Mouse (Mus musculus) heart, embryonic 10.5 days (tissue): ENCODE measurements at regions not wholly inside any gene's neighbourhood (a gene's known extent, or its start where the extent isn't known, plus 50 kb on each side); places are given as distances from the start of the nearest gene placed in this dataset.
A peak's percentile ranks its signal among the peaks of the same experiment; 100 is the strongest.

Experiments
- DNase-seq: peaks from one replicate; pipeline ENCODE4 v3.0.0-alpha.2; 2017; ENCODE audit warnings: low spot score
- H3K27ac ChIP-seq: fragments of 300-500 bp; sonication (generic); 2 replicates; pipeline ENCODE4 v1.5.1; 2016; ENCODE audit warnings: mild to moderate bottlenecking
- H3K27me3 ChIP-seq: fragments of 300-500 bp; sonication (generic); 2 replicates; pipeline ENCODE4 v1.6.1; 2016; ENCODE audit warnings: mild to moderate bottlenecking; ENCODE audit not compliant: poor library complexity, insufficient read depth, severe bottlenecking
- H3K36me3 ChIP-seq: fragments of 300-500 bp; sonication (generic); 2 replicates; pipeline ENCODE4 v1.6.1; 2016; ENCODE audit warnings: mild to moderate bottlenecking, moderate library complexity
- H3K4me1 ChIP-seq: fragments of 300-500 bp; sonication (generic); 2 replicates; pipeline ENCODE4 v1.6.1; 2016; ENCODE audit warnings: mild to moderate bottlenecking
- H3K4me3 ChIP-seq: fragments of 300-500 bp; sonication (generic); 2 replicates; pipeline ENCODE4 v1.5.1; 2016; ENCODE audit warnings: mild to moderate bottlenecking, moderate library complexity
- H3K9me3 ChIP-seq: fragments of 300-500 bp; sonication (generic); 2 replicates; pipeline ENCODE4 v1.6.1; 2016; ENCODE audit warnings: mild to moderate bottlenecking, moderate library complexity
- WGBS: fragments of 180-500 bp; shearing (Covaris S2); methylation state at CpG from one replicate; pipeline ENCODE4 v1.1.7; 2016; 5-methylcytosine and 5-hydroxymethylcytosine counted together

DNA sequence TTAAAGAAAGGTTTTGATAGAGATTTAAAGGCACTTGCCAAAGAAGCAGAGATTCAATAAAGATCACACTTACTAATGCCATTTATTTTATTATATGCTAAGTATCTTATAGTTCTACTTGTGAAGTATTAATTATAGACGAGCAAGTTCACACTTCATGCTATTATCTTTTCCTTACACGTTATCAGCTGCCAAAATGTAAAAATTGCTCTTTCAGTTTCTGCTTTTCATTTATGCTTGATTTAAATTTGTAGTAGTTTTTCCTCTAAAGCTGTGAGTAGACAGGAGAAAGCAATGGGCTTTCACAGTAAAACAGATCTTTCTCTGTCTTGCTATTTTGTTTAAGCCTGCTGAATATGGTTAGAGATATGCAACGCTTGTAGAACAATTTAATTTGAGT is 125.9 kb upstream of the Cdkn2b start:
- Histone ChIP-seq H3K27ac (no peak overlapping the region), H3K9me3 (no peaks in the 10 kb centered on the region), H3K4me3 (no peak overlapping the region), H3K4me1 (no peaks in the 10 kb centered on the region), H3K36me3 (no peaks in the 10 kb centered on the region), H3K27me3 (no peaks in the 10 kb centered on the region)
- no peak for DNase-seq
- 82% methylated on average over 3 of the region's 3 CpGs for WGBS

DNA sequence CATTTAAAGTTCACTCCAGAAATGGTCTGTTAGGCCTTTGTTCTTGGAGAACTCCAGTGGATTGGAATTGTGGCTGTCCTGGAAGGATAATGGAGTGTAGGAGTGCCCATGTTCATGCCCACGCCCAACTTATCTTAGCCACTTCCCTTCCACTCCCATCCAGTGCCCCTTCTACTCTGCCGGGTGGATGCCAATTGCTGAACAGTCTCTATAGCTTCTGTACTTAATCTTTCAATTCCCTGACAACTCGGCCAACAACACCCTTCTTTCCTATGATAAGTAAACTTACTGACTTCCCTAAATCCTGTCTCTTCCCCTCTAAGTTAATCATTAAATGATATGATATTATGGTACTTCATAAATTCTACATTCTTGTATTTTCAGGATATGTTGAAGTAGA is 123.3 kb upstream of the Cdkn2b start:
- DNase-seq, result no peak
- no peaks in the 10 kb centered on the region for H3K36me3 ChIP-seq
- H3K27me3 ChIP-seq, result no peaks in the 10 kb centered on the region
- no peak overlapping the region for H3K4me3 ChIP-seq
- no peak overlapping the region for H3K27ac ChIP-seq
- H3K9me3 ChIP-seq, result no peaks in the 10 kb centered on the region
- no peaks in the 10 kb centered on the region for H3K4me1 ChIP-seq
- WGBS, result 71% methylated on average over 3 of the region's 3 CpGs

DNA sequence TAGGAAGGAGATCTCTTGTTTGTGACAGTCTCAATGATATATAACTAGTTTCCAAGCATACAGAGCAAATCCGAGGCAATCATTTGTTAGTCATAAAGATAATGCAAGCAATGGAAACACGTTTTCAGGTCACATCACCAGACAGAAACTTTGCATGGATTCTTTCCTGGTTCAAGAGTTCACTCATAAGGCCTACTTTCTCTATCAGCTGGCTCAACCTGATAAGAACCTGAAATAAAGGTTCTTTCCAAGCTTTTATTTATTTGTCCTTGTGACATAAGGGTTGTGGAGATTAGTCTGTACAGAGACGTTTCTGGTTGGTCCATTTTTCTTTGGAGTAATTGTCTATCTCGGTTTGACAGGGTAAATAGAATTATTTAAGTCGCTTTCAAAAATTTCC is 122.7 kb upstream of the Cdkn2b start:
- no peak overlapping the region for H3K27ac ChIP-seq
- no peaks in the 10 kb centered on the region for H3K27me3 ChIP-seq
- H3K4me3 ChIP-seq, result no peak overlapping the region
- no peaks in the 10 kb centered on the region for H3K9me3 ChIP-seq
- H3K4me1 ChIP-seq, result 0 out of 2 replicates have a peak, but pooled peaks cover under 1% of the 10 kb centered on the region
- no peaks in the 10 kb centered on the region for H3K36me3 ChIP-seq
- no peak for DNase-seq
- WGBS, result 57% methylated on average over 5 of the region's 5 CpGs

DNA sequence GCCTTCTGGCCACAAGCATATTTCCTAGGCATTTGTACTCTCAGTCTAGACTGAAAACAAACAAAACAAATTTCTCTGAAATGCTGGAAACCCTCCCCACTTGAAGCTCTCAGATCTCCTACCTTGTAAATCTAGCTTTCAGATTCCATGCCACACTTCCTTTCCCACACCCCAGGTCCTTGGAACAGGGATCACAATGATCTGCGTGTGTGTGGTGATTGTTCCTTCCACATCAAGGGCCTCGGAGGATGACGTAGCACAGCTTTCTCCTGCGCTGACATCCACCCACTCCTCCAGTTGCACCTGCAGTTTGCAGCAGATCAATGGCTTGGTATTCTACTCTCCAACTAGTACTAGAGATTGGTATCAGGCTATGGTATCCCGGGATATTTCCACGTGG is 120.7 kb upstream of the Cdkn2b start:
- Histone ChIP-seq H3K27ac (no peak overlapping the region), H3K36me3 (no peaks in the 10 kb centered on the region), H3K27me3 (no peaks in the 10 kb centered on the region), H3K4me3 (no peak overlapping the region), H3K4me1 (peaks cover 10% of the 10 kb centered on the region; the same call in 1 of the 2 replicates), H3K9me3 (no peaks in the 10 kb centered on the region)
- DNase-seq, result no peak
- 69% methylated on average over 6 of the region's 6 CpGs for WGBS

DNA sequence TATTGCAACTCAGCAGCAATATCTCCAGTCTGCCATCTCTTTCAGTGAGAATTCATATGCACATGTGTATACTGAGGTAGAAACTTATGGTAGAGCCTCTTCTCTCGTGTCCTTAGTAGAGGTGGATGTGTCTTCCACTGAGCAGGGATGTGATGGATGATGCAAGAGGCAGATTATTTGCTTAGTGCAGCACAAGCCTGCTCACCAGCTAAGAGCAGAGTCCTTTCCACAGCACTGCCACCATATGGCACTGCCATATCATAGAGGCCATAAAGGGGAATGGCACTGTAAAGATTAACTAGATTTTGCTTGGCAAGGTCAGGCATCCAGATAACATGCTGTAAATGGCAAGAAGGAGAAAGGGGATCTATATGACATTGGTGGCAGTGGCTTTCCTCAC is 117.6 kb upstream of the Cdkn2b start:
- Histone ChIP-seq H3K4me1 (peaks cover 10% of the 10 kb centered on the region; the same call in 1 of the 2 replicates), H3K27ac (peak overlapping the region; percentile 52; the same call in 1 of the 2 replicates)
- 72% methylated on average over 1 of the region's 1 CpGs for WGBS

DNA sequence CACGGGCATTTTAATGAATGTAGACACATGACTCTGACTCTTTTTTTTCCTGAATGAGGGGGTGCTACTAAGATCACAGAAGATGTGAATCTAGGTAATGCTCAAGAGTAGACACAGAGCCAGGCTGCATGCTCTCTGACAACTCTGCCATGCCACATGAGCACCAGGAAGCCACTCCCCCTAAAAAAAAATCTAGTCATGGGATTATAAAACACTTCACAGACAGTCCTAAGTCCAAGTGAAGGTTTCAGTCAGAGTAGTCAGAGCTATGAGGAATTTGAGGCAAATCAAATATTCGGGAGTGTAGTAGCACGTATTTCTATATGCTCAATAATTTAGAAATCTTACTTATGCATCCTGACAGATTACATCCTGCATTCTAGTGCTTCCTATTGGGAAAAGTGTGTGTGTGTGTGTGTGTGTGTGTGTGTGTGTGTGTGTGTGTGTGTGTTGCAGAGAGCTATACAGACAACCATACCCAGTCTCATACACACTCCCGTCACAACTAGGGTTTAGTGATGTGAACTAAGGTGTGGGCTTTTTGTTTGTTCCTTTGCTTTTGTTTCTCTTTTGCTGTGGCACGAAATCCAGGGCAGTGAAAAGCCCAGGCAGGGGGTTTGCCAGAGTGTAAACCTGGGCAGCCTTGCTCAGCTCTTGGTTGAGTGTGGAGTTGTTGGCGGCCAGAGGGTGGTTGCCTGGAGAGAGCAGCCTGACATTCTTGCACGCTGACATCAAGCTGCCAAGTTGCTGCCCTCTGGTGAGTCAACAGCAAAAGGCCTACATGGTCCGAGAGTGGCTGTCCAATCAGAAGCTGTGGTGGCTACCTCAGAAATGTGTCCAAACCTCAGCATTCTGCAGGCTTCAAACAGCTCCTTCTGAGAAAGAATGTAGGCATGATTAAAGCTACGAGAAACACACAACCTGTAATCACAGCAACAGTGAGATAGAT is 116.8 kb upstream of the Cdkn2b start:
- 43% methylated on average over 9 of the region's 9 CpGs for WGBS
- H3K27ac ChIP-seq, result peak overlapping the region; percentile 52; the same call in 1 of the 2 replicates

More for the DNA sequence above, 117.6 kb upstream of the Cdkn2b start:
- Histone ChIP-seq H3K36me3 (no peaks in the 10 kb centered on the region), H3K4me3 (no peak overlapping the region), H3K27me3 (no peaks in the 10 kb centered on the region), H3K9me3 (no peaks in the 10 kb centered on the region)
- DNase-seq, result no peak

DNA sequence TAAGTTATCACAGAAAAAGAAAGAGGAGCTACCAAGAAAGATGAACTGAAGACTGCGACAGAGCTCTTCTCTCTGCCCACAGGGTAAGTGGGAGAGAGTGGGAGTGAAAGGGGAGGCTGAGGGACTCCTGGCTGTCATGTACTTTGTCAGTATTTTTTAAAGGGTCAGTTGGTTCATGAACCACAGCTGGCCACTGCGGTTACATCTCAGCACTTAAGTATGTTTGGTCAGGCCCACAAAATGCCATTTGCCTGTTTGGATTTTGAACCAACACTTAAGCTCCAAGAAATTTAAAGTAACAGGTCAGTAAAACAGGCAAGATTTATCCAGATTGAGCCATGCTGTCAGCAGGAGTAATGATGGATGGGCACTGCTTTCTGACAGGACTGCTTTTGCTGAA is 115.1 kb upstream of the Cdkn2b start:
- Histone ChIP-seq H3K9me3 (no peaks in the 10 kb centered on the region), H3K27me3 (no peaks in the 10 kb centered on the region), H3K27ac (no peak overlapping the region), H3K4me1 (peaks cover 10% of the 10 kb centered on the region; the same call in 1 of the 2 replicates), H3K36me3 (no peaks in the 10 kb centered on the region), H3K4me3 (no peak overlapping the region)
- no peak for DNase-seq
- WGBS, result 56% methylated on average over 2 of the region's 2 CpGs

More for the DNA sequence above, 116.8 kb upstream of the Cdkn2b start:
- no peaks in the 10 kb centered on the region for H3K9me3 ChIP-seq
- peak; percentile 94 for DNase-seq
- H3K27me3 ChIP-seq, result no peaks in the 10 kb centered on the region
- peaks cover 10% of the 10 kb centered on the region; the same call in 1 of the 2 replicates for H3K4me1 ChIP-seq
- H3K4me3 ChIP-seq, result no peak overlapping the region
- H3K36me3 ChIP-seq, result no peaks in the 10 kb centered on the region

DNA sequence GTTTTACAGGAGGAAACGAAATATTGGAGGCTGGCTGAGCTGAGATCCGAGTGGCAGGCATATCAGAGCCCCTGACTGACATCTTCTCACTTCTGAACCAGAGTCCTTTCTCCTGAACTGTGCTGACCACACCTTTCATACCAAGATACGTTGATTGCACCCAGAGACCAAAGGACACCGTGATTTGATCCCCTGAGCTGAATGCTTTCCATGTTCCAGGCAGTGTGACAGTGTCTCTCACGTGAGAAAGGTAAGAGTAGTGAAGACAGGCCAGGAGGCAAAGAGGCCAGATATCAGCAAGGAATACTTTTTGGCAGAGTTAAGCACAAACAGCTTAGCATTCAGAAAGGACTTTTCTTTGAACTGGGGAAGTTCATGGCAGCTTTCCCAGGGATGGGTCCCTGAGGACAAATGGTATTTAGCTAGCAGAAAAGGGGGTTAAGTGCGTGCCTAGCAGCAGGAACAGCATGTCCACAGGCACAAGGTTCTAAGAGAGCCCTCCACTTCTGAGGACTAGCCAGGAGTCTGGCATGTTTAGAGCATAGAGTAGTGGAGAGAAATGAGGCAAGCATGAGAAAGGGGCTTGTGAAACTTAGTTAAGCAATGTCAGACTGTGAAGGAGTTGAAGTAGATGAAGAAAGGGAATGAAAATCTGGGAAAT is 111.0 kb upstream of the Cdkn2b start:
- 45% methylated on average over 6 of the region's 6 CpGs for WGBS

DNA sequence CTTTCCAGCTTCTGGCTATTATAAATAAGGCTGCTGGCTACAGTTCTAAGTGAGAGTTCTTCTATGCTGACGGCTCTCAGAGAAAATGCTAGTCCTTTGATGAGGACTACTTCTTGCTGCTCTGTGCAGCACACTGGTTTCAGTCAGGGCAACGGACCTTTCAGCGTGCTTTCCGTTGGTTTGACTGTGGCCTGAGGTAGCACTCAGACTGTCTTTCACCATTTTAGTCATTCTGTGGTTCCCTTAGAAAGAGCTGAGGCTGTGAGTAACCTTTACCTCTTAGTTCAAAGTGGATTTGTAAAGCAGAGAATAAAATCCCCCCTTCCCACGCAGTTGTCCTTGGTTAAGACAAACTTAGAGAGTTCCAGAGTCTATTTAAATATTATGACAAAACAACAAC is 110.0 kb upstream of the Cdkn2b start:
- 87% methylated on average over 5 of the region's 5 CpGs for WGBS

More for the DNA sequence above, 111.0 kb upstream of the Cdkn2b start:
- no peaks in the 10 kb centered on the region for H3K9me3 ChIP-seq
- no peak overlapping the region for H3K4me3 ChIP-seq
- H3K27me3 ChIP-seq, result no peaks in the 10 kb centered on the region
- no peak overlapping the region for H3K27ac ChIP-seq
- no peak for DNase-seq
- no peaks in the 10 kb centered on the region for H3K36me3 ChIP-seq
- no peaks in the 10 kb centered on the region for H3K4me1 ChIP-seq

DNA sequence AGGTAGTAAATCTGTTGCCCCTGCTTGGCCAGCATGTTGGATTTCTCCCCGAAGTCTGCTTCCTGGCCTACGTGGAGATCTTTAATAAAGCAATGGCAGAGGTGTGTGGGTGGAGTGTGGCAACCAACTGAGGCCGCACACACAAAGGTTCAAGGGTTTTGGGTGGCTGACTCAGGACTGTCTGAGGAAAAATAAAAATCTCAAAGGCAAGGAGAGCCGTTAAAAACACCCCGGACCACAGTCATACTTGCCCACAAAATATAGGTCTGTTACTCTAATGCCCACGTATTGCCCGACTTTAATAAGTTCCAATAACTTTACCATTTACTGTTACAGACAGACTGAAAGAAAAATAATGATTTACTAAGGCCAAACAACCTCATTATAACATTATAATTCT is 108.7 kb upstream of the Cdkn2b start:
- no peaks in the 10 kb centered on the region for H3K9me3 ChIP-seq
- no peak overlapping the region for H3K4me3 ChIP-seq
- DNase-seq, result no peak
- H3K36me3 ChIP-seq, result no peaks in the 10 kb centered on the region
- H3K4me1 ChIP-seq, result no peaks in the 10 kb centered on the region
- 91% methylated on average over 7 of the region's 7 CpGs for WGBS
- no peak overlapping the region for H3K27ac ChIP-seq
- H3K27me3 ChIP-seq, result no peaks in the 10 kb centered on the region

More for the DNA sequence above, 110.0 kb upstream of the Cdkn2b start:
- no peak overlapping the region for H3K27ac ChIP-seq
- DNase-seq, result no peak
- H3K27me3 ChIP-seq, result no peaks in the 10 kb centered on the region
- H3K36me3 ChIP-seq, result no peaks in the 10 kb centered on the region
- H3K4me3 ChIP-seq, result no peak overlapping the region
- H3K9me3 ChIP-seq, result no peaks in the 10 kb centered on the region
- H3K4me1 ChIP-seq, result no peaks in the 10 kb centered on the region

DNA sequence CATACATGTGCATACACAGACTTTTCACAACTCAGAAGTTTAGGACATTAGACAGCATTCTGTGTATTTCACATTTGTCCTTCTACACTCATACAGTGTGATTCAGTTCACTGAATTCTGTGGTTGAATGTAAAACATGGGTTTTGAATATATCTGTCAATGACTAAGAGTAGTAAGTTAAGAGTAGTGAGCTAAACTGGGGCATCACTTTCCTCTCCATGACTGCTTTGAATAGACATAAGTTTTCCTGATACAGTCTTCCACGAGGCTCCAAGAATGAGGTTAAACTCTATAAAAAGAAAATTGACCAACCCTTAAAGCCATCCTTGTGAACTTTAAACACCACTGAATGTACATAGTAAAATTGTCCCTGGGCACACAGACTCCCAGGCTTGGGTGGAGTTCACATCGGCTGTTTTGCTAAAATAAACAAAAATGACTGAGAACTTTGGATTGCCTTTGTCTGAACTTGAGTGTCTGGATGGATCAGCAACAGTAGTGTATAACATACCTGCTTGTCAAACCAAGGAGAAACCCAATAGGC is 94.9 kb upstream of the Cdkn2b start:
- DNase-seq, result no peak
- no peak overlapping the region for H3K4me3 ChIP-seq
- no peaks in the 10 kb centered on the region for H3K4me1 ChIP-seq
- H3K27ac ChIP-seq, result no peak overlapping the region
- no peaks in the 10 kb centered on the region for H3K36me3 ChIP-seq
- 62% methylated on average over 2 of the region's 2 CpGs for WGBS
- H3K9me3 ChIP-seq, result no peaks in the 10 kb centered on the region
- no peaks in the 10 kb centered on the region for H3K27me3 ChIP-seq

DNA sequence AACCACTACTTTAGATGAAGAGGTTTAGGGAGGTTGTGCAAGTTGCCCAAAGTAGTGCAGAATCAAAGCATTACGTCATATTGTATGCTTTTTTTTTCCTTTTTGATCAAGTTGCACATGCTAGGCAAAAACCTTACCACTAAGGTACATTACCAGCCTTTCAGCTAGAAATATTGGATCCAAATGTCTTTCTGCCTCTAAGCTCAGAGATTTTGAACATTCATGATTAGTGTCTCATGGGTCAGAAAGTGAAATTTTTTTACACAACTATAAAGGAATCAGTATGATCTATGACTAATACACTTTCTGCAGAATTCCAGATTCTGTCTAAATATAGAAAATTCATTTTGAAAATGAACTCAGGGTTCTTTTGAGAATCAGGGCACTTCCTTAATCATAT is 92.3 kb upstream of the Cdkn2b start:
- H3K36me3 ChIP-seq, result no peaks in the 10 kb centered on the region
- H3K4me1 ChIP-seq, result no peaks in the 10 kb centered on the region
- DNase-seq, result no peak
- no peaks in the 10 kb centered on the region for H3K9me3 ChIP-seq
- WGBS, result 84% methylated on average over 1 of the region's 1 CpGs
- no peaks in the 10 kb centered on the region for H3K27me3 ChIP-seq
- no peak overlapping the region for H3K27ac ChIP-seq
- H3K4me3 ChIP-seq, result no peak overlapping the region

DNA sequence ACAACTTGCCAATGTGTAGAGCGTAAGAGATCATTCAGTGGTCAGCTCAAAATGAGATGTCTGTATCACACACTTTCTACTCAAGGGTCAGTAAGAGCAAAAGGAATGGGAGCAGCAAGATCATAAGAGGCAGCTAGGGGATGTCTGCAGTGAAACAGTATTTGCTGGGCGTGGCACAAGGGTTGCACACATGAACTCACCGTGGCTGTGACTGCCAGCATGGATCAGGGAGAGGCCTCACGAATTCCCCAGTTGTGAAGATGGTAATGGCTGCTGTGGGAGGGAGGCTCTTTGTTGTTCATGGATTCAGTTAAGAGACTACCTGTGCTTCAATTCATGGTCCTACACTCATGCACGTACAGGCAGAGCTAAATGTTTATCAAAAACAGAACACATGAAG is 91.5 kb upstream of the Cdkn2b start:
- H3K4me3 ChIP-seq, result no peak overlapping the region
- H3K36me3 ChIP-seq, result no peaks in the 10 kb centered on the region
- H3K9me3 ChIP-seq, result no peaks in the 10 kb centered on the region
- DNase-seq, result no peak
- 77% methylated on average over 5 of the region's 5 CpGs for WGBS
- no peaks in the 10 kb centered on the region for H3K27me3 ChIP-seq
- H3K4me1 ChIP-seq, result no peaks in the 10 kb centered on the region
- H3K27ac ChIP-seq, result no peak overlapping the region
